Mouse (Mus musculus): ENCODE measurements around the gene Dll4. TPM values are rescaled to one million over a fixed set of nuclear protein-coding genes. Genes with fewer than 3 reads are reported as not detected.

The Dll4 gene
- total RNA-seq, 2 experiments from 2014 or later, result 0.05 TPM; not detected in 1

- ATAC-seq (replicated peaks; ENCODE audit: poor library complexity), result 0 out of 2 replicates have a peak, but pooled peaks have one; percentile 0
Measured at GRCm38 (mm10) chr2:119304798-119305208, 20.8 kb upstream of the Dll4 start.

DNA sequence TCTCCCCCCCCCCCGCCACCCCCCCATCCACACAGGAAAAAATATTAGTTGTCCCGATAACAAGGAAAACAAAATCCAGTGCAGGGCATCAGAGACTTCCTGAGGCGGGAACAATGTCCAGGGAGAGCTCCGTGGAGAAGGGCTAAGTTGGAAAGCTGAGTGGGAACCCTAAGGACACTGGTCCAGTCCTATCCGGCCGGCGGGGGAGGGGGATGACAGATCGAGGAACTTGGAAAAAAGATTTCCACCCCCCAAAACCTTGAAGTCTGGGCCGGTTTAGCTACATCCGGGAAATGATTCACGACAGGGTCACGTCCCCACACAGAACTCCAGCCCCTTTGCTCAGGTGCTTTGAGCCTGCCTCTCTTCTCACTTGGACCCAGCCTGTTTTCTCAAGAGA lies 14.0 kb upstream of the Dll4 start:
- ATAC-seq (replicated peaks; ENCODE audit: poor library complexity), result no peak

DNA sequence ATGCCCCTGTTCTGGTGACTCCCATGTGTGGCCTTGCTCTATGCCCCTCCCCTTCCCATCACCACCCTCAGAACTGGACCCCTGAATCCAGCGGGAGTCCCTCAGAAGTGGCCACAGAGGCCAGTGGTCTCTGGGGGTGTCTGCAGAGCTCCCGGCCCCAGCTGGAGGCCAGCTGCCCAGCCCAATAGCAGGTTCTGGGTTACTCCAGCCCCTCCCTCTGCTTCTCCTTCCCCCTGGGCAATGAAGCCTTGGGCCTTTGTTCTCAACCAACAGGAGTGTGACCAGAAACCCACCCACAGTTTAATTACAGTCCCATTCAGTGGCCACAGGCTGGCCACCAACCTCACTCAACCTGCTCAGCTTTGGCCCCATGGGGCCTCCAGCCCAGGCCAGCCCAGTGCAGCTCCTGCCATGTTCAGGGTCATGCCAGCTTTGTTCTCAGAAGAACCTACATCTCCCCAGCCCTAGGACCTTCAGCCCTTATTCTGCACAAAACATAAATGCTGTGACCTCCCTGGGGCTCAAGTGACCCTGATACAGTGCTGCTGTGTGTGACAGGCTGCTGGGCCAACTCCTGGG lies 13.1 kb upstream of the Dll4 start:
- no peak for ATAC-seq (replicated peaks; ENCODE audit: poor library complexity)

DNA sequence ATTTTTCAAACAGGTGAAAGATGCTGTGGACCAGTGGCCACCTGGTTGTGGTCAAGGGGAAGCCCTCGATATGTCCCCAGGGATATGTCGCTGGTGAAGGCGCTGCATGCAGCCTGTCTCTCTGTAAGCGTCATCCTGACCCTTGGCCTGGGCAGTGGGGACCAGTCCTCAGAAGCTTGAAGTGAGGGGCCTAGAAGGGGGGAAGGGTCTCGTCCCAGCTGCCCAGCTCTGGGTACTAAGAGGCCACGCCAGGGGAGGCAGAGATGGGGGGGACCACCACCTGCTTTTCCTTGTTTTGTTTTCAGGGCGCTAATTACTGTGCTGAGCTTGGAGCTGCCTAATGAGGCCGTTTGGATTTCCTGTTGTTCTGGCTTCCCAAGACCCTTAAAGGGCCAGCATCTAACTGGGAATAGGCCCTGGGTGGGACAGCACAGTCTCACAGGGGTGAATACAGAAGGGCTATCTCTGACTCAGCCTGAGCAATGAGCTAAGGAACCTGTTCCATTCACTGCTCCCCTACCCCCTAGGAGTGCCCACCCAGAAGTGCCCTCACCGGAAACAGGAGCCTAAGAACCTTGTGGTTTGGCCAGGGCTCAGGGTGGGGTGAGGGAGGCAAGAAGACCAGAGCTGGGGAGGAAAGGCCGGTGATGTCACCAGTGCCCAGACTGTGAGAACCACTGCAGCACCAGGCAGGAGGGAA lies 11.7 kb upstream of the Dll4 start:
- no peak for ATAC-seq (replicated peaks; ENCODE audit: poor library complexity)

DNA sequence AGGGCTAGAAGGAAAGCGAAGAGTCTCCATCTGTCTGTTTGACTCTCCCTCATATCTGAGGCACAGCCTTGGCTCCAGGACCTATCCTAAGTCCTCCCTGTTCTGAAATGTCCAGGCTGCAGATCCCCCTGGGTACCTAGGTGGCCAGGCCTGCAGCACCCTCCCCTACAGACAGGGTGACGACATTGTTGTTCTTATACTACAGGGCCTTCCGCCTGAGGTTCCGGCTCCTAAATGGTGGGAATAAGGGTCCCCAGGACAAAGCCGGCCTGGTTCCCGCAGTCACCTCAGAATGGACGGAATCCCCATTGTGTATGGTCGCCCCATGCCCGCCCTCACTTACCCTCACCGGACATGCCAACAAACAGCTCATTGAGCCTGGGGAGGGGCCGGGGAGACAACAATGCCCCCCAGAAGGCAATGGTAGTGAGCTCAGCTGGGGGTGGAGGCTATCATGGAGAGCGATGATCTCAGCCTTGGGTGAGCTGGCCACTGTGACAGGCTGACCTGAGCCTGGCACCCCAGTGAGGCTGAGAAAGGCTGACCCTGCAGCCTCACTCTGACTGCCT lies 10.8 kb upstream of the Dll4 start:
- no peak for ATAC-seq (replicated peaks; ENCODE audit: poor library complexity)

GRCm38 (mm10) chr2:119318043-119318710 lies 7.4 kb upstream of the Dll4 start:
- no peak for ATAC-seq (replicated peaks; ENCODE audit: poor library complexity)

- ATAC-seq (replicated peaks; ENCODE audit: poor library complexity), result peak; percentile 63
Measured at GRCm38 (mm10) chr2:119320571-119320970, 5.0 kb upstream of the Dll4 start.

GRCm38 (mm10) chr2:119321771-119322586 lies 3.6 kb upstream of the Dll4 start:
- no peak for ATAC-seq (replicated peaks; ENCODE audit: poor library complexity)

DNA sequence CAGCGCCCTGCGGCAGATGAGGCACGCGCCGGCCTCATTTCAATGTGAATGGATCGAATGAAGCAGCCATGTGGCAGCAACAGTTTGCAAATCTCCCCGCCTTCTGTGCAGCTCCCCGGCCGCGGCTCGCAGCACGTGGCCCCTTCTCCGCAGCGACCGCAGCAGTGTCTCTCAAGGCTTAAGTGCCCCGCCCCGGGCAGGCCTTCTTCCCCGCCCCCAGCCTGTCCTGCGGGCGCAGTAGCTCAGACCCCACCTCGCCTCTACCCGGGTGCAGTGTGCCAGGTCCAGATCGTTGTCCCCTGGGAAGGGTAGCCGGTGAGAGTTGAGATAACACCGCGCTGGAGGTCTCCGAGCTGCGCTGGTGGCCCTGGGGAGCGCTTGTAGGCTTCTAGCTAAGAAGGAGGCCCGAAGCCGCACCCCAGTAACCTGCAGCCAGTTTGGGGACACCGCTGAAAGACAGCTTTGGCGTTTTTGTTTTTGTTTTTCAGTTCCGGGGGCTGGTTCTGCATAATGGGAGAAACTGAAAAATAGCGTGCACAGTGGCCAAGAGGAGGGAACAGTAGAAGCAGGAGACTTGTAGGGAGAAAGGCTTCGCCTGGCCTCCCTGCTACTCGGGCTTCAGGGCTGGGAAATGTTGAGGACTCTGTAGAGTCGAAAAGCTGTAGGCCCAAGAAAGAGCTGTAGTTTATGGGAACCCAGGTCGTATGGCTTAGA lies 2.8 kb upstream of the Dll4 start:
- ATAC-seq (replicated peaks; ENCODE audit: poor library complexity), result peak; percentile 37

GRCm38 (mm10) chr2:119323866-119324575 lies 1.6 kb upstream of the Dll4 start:
- ATAC-seq (replicated peaks; ENCODE audit: poor library complexity), result peak; percentile 25; the same call in 1 of the 2 replicates

DNA sequence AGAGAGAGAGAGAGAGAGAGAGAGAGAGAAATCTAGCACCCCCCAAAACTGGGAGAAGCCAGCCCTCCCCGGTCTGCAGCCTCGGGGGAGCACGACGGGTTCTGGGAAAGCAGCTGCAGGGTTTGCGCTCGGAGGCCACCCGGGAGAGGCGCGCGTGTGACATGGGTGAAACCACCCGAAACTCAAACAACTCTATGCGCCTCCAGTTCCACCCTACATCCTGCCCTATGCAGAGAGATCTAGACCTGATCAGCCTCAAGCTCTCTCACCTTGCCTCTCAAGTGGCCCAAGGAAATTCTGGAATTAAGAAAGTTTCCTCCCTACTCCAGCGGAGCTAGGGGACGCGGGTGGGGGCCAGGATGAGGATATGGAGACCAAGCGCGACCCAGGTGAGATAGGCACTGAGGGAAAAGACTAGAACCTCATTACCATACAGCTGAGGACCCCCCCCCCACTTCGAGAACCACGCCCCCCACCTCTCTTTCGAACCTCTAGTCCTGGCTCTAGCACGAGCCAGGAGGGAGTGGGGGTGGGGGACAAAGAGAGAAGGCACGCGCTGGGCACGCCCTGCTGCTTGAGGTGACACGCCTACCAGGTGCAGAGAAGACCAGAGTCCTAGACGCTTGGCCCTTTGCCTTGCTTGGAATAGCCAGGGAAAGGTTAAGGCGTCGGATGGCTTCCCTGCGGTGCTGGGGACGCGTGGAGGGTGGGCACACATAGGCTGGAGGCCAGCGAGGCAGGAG lies 837 bp upstream of the Dll4 start:
- no peak for ATAC-seq (replicated peaks; ENCODE audit: poor library complexity)

DNA sequence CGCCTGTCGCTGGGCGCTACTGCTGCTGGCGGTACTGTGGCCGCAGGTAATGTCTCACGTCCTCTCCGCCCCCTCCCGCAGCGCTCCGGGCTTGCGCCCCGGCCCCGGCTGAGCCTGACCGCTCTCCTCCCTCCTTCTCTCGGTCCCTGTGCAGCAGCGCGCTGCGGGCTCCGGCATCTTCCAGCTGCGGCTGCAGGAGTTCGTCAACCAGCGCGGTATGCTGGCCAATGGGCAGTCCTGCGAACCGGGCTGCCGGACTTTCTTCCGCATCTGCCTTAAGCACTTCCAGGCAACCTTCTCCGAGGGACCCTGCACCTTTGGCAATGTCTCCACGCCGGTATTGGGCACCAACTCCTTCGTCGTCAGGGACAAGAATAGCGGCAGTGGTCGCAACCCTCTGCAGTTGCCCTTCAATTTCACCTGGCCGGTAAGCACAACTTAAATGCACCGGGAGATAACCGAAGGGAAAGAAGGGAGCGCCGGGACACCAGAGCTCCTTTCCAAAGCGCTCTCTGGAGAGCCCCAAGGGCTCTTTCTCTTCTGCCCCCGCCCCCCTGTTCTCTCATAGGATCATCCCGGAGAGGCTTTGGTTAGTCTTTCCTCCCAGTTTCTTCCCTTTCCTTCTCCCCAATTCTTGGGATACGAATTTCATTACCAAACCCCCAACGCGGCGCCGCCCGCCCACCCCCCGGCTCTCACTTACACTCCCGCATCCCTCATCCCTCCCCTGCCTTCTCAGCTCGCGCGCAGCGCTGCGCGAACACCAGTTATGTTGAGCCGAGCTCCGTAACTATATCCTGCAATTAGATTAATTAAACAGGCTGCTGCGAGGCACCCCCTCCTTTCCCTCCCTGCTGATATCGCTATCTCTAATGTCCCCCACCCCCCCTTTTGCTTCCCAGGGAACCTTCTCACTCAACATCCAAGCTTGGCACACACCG lies 847 bp downstream of the Dll4 start:
- no peak for ATAC-seq (replicated peaks; ENCODE audit: poor library complexity)

GRCm38 (mm10) chr2:119327102-119327480 lies 1.5 kb downstream of the Dll4 start:
- no peak for ATAC-seq (replicated peaks; ENCODE audit: poor library complexity)

DNA sequence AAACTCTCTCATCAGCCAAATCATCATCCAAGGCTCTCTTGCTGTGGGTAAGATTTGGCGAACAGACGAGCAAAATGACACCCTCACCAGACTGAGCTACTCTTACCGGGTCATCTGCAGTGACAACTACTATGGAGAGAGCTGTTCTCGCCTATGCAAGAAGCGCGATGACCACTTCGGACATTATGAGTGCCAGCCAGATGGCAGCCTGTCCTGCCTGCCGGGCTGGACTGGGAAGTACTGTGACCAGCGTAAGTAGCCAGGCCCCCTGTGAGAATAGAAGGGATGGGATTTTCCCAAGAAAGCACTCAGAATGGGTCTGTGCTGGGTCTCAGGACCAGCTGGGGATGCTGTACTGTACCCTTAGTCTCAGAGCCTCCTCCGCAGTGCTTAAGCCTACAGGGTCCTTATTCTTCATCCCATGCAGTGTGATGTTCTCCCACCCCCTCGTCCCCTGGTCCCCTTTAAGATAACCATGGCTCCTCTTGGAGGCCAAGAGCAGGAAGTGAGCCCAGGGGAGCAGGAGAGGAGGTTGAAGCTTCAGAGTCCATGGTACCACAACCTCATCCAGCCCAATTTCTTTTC lies 2.5 kb downstream of the Dll4 start:
- no peak for ATAC-seq (replicated peaks; ENCODE audit: poor library complexity)

GRCm38 (mm10) chr2:119328546-119328945 lies 3.0 kb downstream of the Dll4 start:
- no peak for ATAC-seq (replicated peaks; ENCODE audit: poor library complexity)

GRCm38 (mm10) chr2:119329123-119329817 lies 3.7 kb downstream of the Dll4 start:
- ATAC-seq (replicated peaks; ENCODE audit: poor library complexity), result no peak

- ATAC-seq (replicated peaks; ENCODE audit: poor library complexity), result no peak
Measured at GRCm38 (mm10) chr2:119330795-119331194, 5.2 kb downstream of the Dll4 start.
